ENCODE assay signal across 8 mouse cellular contexts in genomic region chr14:34661621-34662477, GRCm38 (mm10). TPM values are rescaled to one million over a fixed set of nuclear protein-coding genes. Genes with fewer than 3 reads are reported as not detected.
DNase-seq lines count a peak whose midpoint lies in the region; ATAC-seq lines count a peak whose summit lies in the region.

No protein-coding gene starts in this region.

- H3K4me3 ChIP-seq in forebrain, embryonic 13.5 days = peak overlapping the region; percentile 49
- peak overlapping the region; percentile 52 for H3K4me3 ChIP-seq in limb, embryonic 12.5 days (replicated peaks)
- H3K4me3 ChIP-seq in midbrain, embryonic 12.5 days = peak overlapping the region; percentile 49

- H3K4me2 ChIP-seq in forebrain, embryonic 13.5 days = peak overlapping the region; percentile 92
- peak overlapping the region; percentile 84 for H3K4me2 ChIP-seq in limb, embryonic 12.5 days
- H3K4me2 ChIP-seq in midbrain, embryonic 12.5 days (replicated peaks) = peak overlapping the region; percentile 88

- no peaks in the 10 kb centered on the region for H3K36me3 ChIP-seq in forebrain, embryonic 13.5 days (ENCODE audit: poor library complexity, severe bottlenecking)
- no peaks in the 10 kb centered on the region for H3K36me3 ChIP-seq in limb, embryonic 12.5 days
- no peaks in the 10 kb centered on the region for H3K36me3 ChIP-seq in midbrain, embryonic 12.5 days
- H3K36me3 ChIP-seq in splenic B cell, adult 2 months (ENCODE audit: control insufficient read depth, insufficient read depth, low read length, poor library complexity, severe bottlenecking) = no peaks in the 10 kb centered on the region

- under 1% methylated on average over 39 of the region's 39 CpGs for WGBS in forebrain, embryonic 13.5 days
- WGBS in limb, embryonic 12.5 days = under 1% methylated on average over 39 of the region's 39 CpGs
- under 1% methylated on average over 39 of the region's 39 CpGs for WGBS in midbrain, embryonic 12.5 days

- peak; percentile 73; the same call in 1 of the 2 replicates for ATAC-seq in forebrain, embryonic 13.5 days
- ATAC-seq in hematopoietic stem cell, adult 5-6 weeks (replicated peaks in 1 of 2; ENCODE audit: insufficient read depth in 1 of 2, low FRiP score in 2 of 2, low TSS enrichment in 1 of 2, low read depth in 1 of 2, poor library complexity in 2 of 2, severe bottlenecking in 2 of 2) = peak; percentile 39 to 54
- 0 out of 2 replicates have a peak, but pooled peaks have one; percentile 26 for ATAC-seq in limb, embryonic 12.5 days (ENCODE audit: insufficient number of reproducible peaks, insufficient read depth, low FRiP score, low TSS enrichment, low read depth)
- ATAC-seq in midbrain, embryonic 12.5 days (ENCODE audit: low FRiP score, low read depth) = peak; percentile 36

- peak; percentile 10 for DNase-seq in layer of hippocampus, adult 11-12 months (ENCODE audit: low spot score)
- DNase-seq in layer of hippocampus, adult 18-20 months (ENCODE audit: low spot score in 2 of 2) = no peak
- DNase-seq in cerebellum, adult 11 months = peak; percentile 35
- peak; percentile 15 for DNase-seq in splenic B cell, adult 2 months (ENCODE audit: low read depth, low spot score)

- no peak overlapping the region for H3K27ac ChIP-seq in forebrain, embryonic 13.5 days
- no peak overlapping the region for H3K27ac ChIP-seq in limb, embryonic 12.5 days
- no peak overlapping the region for H3K27ac ChIP-seq in midbrain, embryonic 12.5 days (replicated peaks)

- peak overlapping the region; percentile 64 for H3K9ac ChIP-seq in forebrain, embryonic 13.5 days
- H3K9ac ChIP-seq in limb, embryonic 12.5 days (replicated peaks) = peak overlapping the region; percentile 55
- H3K9ac ChIP-seq in midbrain, embryonic 12.5 days (replicated peaks) = peak overlapping the region; percentile 52

- H3K4me1 ChIP-seq in forebrain, embryonic 13.5 days = peaks cover 13% of the 10 kb centered on the region
- H3K4me1 ChIP-seq in limb, embryonic 12.5 days (replicated peaks) = peaks cover 14% of the 10 kb centered on the region
- peaks cover 15% of the 10 kb centered on the region for H3K4me1 ChIP-seq in midbrain, embryonic 12.5 days

- H3K27me3 ChIP-seq in forebrain, embryonic 13.5 days = peaks cover 49% of the 10 kb centered on the region
- peaks cover 57% of the 10 kb centered on the region for H3K27me3 ChIP-seq in limb, embryonic 12.5 days
- H3K27me3 ChIP-seq in midbrain, embryonic 12.5 days = peaks cover 62% of the 10 kb centered on the region
- peaks cover 3% of the 10 kb centered on the region for H3K27me3 ChIP-seq in splenic B cell, adult 2 months (ENCODE audit: control insufficient read depth, insufficient read depth, low read length, poor library complexity, severe bottlenecking)

- no peaks in the 10 kb centered on the region for H3K9me3 ChIP-seq in forebrain, embryonic 13.5 days (replicated peaks)
- H3K9me3 ChIP-seq in limb, embryonic 12.5 days = peaks cover 11% of the 10 kb centered on the region; the same call in 1 of the 2 replicates
- no peaks in the 10 kb centered on the region for H3K9me3 ChIP-seq in midbrain, embryonic 12.5 days

RNA-seq across cellular contexts. Expression of gene Wapl, which starts 11.9 kb away (rescaled TPM):
- 10 to 100 TPM; 51.2 to 52.8 TPM for total RNA-seq in layer of hippocampus, adult 18-20 months (2021)
- polyA plus RNA-seq in forebrain, embryonic 13.5 days (2015; fragmentation: Nextera tagmentation; extraction: Ambion mirVana) = 25.1 and 26.6 TPM in 2 replicates
- total RNA-seq in hematopoietic stem cell, adult 5-6 weeks (2017) = 135 and 146 TPM in 2 replicates
- 35.1 and 37.2 TPM in 2 replicates for polyA plus RNA-seq in limb, embryonic 12.5 days (2016; fragmentation: Nextera tagmentation; extraction: Ambion mirVana)
- polyA plus RNA-seq in midbrain, embryonic 12.5 days (2016; fragmentation: Nextera tagmentation; extraction: Ambion mirVana) = 34.4 and 40.6 TPM in 2 replicates

Comparison
In these comparisons a context has a peak if more than half of its experiments do, and no peak if none do; other contexts are left out.
1. DNase-seq: peak in layer of hippocampus, adult 11-12 months (single experiment), cerebellum, adult 11 months (single experiment) and splenic B cell, adult 2 months (single experiment); none in layer of hippocampus, adult 18-20 months (0 of 2).
2. Peak in every context shown above with its lines, with median percentiles within 50 percentile points of each other: ATAC-seq, H3K4me2 ChIP-seq, H3K4me3 ChIP-seq and H3K9ac ChIP-seq.